Mouse (Mus musculus): ENCODE data around the gene Hdac4. TPM values are rescaled to one million over a fixed set of nuclear protein-coding genes. Genes with fewer than 3 reads are reported as not detected.

Gene Hdac4
- total RNA-seq, 2 experiments from 2014 or later = 38.8 to 40.8 TPM

GRCm38 (mm10) chr1:92048415-92049354 lies 146.8 kb downstream of the Hdac4 start:
- peak; percentile 24 for DNase-seq
- intact Hi-C loops (cut with DNase I; ENCODE audit: low total_unique reads) = no loop called here

GRCm38 (mm10) chr1:92045671-92046070 lies 149.8 kb downstream of the Hdac4 start:
- intact Hi-C loops (cut with DNase I; ENCODE audit: low total_unique reads) = no loop called here
- DNase-seq = no peak

- no peak for DNase-seq
- intact Hi-C loops (cut with DNase I; ENCODE audit: low total_unique reads) = no loop called here
Measured at GRCm38 (mm10) chr1:92044868-92045267, 150.6 kb downstream of the Hdac4 start.

GRCm38 (mm10) chr1:92043989-92044388 lies 151.5 kb downstream of the Hdac4 start:
- peak; percentile 22 for DNase-seq

GRCm38 (mm10) chr1:92042126-92042525 lies 153.4 kb downstream of the Hdac4 start:
- no peak for DNase-seq
- intact Hi-C loops (cut with DNase I; ENCODE audit: low total_unique reads) = no loop called here

More at GRCm38 (mm10) chr1:92043989-92044388, 151.5 kb downstream of the Hdac4 start:
- intact Hi-C loops (cut with DNase I; ENCODE audit: low total_unique reads) = no loop called here

- intact Hi-C loops (cut with DNase I; ENCODE audit: low total_unique reads) = no loop called here
- DNase-seq = no peak
Measured at GRCm38 (mm10) chr1:92041290-92041689, 154.2 kb downstream of the Hdac4 start.

- DNase-seq = no peak
- intact Hi-C loops (cut with DNase I; ENCODE audit: low total_unique reads) = no loop called here
Measured at GRCm38 (mm10) chr1:92038714-92039113, 156.8 kb downstream of the Hdac4 start.

- DNase-seq = no peak
- intact Hi-C loops (cut with DNase I; ENCODE audit: low total_unique reads) = no loop called here
Measured at GRCm38 (mm10) chr1:92037039-92037438, 158.5 kb downstream of the Hdac4 start.

- no peak for DNase-seq
- intact Hi-C loops (cut with DNase I; ENCODE audit: low total_unique reads) = no loop called here
Measured at GRCm38 (mm10) chr1:92035770-92036169, 159.7 kb downstream of the Hdac4 start.

- no peak for DNase-seq
- intact Hi-C loops (cut with DNase I; ENCODE audit: low total_unique reads) = no loop called here
Measured at GRCm38 (mm10) chr1:92034247-92034646, 161.3 kb downstream of the Hdac4 start.

- DNase-seq = no peak
- intact Hi-C loops (cut with DNase I; ENCODE audit: low total_unique reads) = no loop called here
Measured at GRCm38 (mm10) chr1:92033463-92033862, 162.0 kb downstream of the Hdac4 start.

- no peak for DNase-seq
- intact Hi-C loops (cut with DNase I; ENCODE audit: low total_unique reads) = no loop called here
Measured at GRCm38 (mm10) chr1:92030541-92030940, 165.0 kb downstream of the Hdac4 start.

- intact Hi-C loops (cut with DNase I; ENCODE audit: low total_unique reads) = no loop called here
- peak; percentile 72 for DNase-seq
Measured at GRCm38 (mm10) chr1:92028158-92028557, 167.3 kb downstream of the Hdac4 start.

- intact Hi-C loops (cut with DNase I; ENCODE audit: low total_unique reads) = no loop called here
- DNase-seq = peak; percentile 20
Measured at GRCm38 (mm10) chr1:92026351-92026750, 169.1 kb downstream of the Hdac4 start.

GRCm38 (mm10) chr1:92023906-92024305 lies 171.6 kb downstream of the Hdac4 start:
- no peak for DNase-seq
- intact Hi-C loops (cut with DNase I; ENCODE audit: low total_unique reads) = no loop called here

- no peak for DNase-seq
- intact Hi-C loops (cut with DNase I; ENCODE audit: low total_unique reads) = no loop called here
Measured at GRCm38 (mm10) chr1:92022009-92022408, 173.5 kb downstream of the Hdac4 start.

- DNase-seq = peak; percentile 63
- intact Hi-C loops (cut with DNase I; ENCODE audit: low total_unique reads) = loop anchor here (5.0 kb wide), 1 partner anchor 36 kb away; no protein-coding TSS in a partner anchor
Measured at GRCm38 (mm10) chr1:92015938-92016672, 179.4 kb downstream of the Hdac4 start.

GRCm38 (mm10) chr1:92015252-92015651 lies 180.2 kb downstream of the Hdac4 start:
- no peak for DNase-seq
- intact Hi-C loops (cut with DNase I; ENCODE audit: low total_unique reads) = loop anchor here (5.0 kb wide), 1 partner anchor 37 kb away; no protein-coding TSS in a partner anchor

- intact Hi-C loops (cut with DNase I; ENCODE audit: low total_unique reads) = no loop called here
- DNase-seq = no peak
Measured at GRCm38 (mm10) chr1:92014496-92014895, 181.0 kb downstream of the Hdac4 start.

- DNase-seq = no peak
- intact Hi-C loops (cut with DNase I; ENCODE audit: low total_unique reads) = no loop called here
Measured at GRCm38 (mm10) chr1:92006666-92007065, 188.8 kb downstream of the Hdac4 start.

- peak; percentile 55 for DNase-seq
- intact Hi-C loops (cut with DNase I; ENCODE audit: low total_unique reads) = no loop called here
Measured at GRCm38 (mm10) chr1:92005617-92005940, 189.9 kb downstream of the Hdac4 start.

All from gastrocnemius, postnatal 14 days (tissue).